Mouse (Mus musculus) liver, adult 2 months (tissue): ENCODE data around the gene Plekha6.

Experiments used
- CTCF ChIP-seq: fragments of 200-500 bp; IDR thresholded peaks from 2 replicates; pipeline ENCODE4 v1.5.1; 2011; ENCODE audit warnings: low read depth, low read length, control low read depth
- POLR2A ChIP-seq: fragments of 200-500 bp; IDR thresholded peaks from 2 replicates; pipeline ENCODE4 v1.6.1; 2011; ENCODE audit warnings: low read length, control low read depth; ENCODE audit not compliant: insufficient read depth; ENCODE audit errors: extremely low read depth

GRCm38 (mm10) chr1:133209901-133210516 lies 46.0 kb downstream of the Plekha6 start:
- no peak for TF ChIP-seq CTCF
- no peak for TF ChIP-seq POLR2A
